Mouse (Mus musculus): ENCODE measurements around the gene Plcxd1. TPM values are rescaled to one million over a fixed set of nuclear protein-coding genes. Genes with fewer than 3 reads are reported as not detected.
"Not testable (repeated sequence)": the region's sequence is repeated elsewhere in the genome, so short reads cannot be mapped to it uniquely, and the experiment has no call there.

Gene Plcxd1
- polyA plus RNA-seq, 2 experiments: 0.89 to 1.0 TPM

- ATAC-seq (ENCODE audit: low FRiP score, low read depth): peak; percentile 88
- WGBS: under 1% methylated on average over 69 of the region's 71 CpGs
- Histone ChIP-seq H3K27ac (replicated peaks; ENCODE audit: low read depth, low read length) (peak within 1 kb of the TSS; percentile 98), H3K36me3 (ENCODE audit: control insufficient read depth, insufficient read depth, low read length) (peaks cover 43% of the 10 kb centered on the region), H3K4me2 (replicated peaks; ENCODE audit: low read depth, low read length, severe bottlenecking) (peak within 1 kb of the TSS; percentile 82), H3K27me3 (ENCODE audit: control insufficient read depth, insufficient read depth, low read length) (no peaks in the 10 kb centered on the region), H3K4me3 (replicated peaks; ENCODE audit: low read length) (peak within 1 kb of the TSS; percentile 84), H3K9me3 (ENCODE audit: control insufficient read depth, low read length) (no peaks in the 10 kb centered on the region), H3K4me1 (ENCODE audit: control insufficient read depth, insufficient read depth, low read length) (peaks cover 14% of the 10 kb centered on the region), H3K9ac (ENCODE audit: low read depth, low read length, severe bottlenecking) (peak within 1 kb of the TSS; percentile 84)
- peak; percentile 96 for DNase-seq (ENCODE audit: low spot score)
- TF ChIP-seq POLR2A (IDR thresholded peaks at IDR 0.05; ENCODE audit: borderline replicate concordance, extremely low read depth, insufficient read depth, insufficient read length): 0 out of 2 replicates have a peak, but pooled peaks have one; percentile 59
These were observed 8.0 kb downstream of the Plcxd1 start, which contains the start of gene Gtpbp6 for GRCm38 (mm10) chr5:110107581-110108304. Gene Gtpbp6, minus strand, starts transcription at chr5:110108197.

GRCm38 (mm10) chr5:110108305-110108628 is 8.5 kb downstream of the Plcxd1 start:
- DNase-seq (ENCODE audit: low spot score) (no peak), ATAC-seq (ENCODE audit: low FRiP score, low read depth) (no peak)
- Histone ChIP-seq H3K4me3 (replicated peaks; ENCODE audit: low read length) (peak overlapping the region; percentile 84), H3K27me3 (ENCODE audit: control insufficient read depth, insufficient read depth, low read length) (no peaks in the 10 kb centered on the region), H3K4me2 (replicated peaks; ENCODE audit: low read depth, low read length, severe bottlenecking) (peak overlapping the region; percentile 82), H3K4me1 (ENCODE audit: control insufficient read depth, insufficient read depth, low read length) (peaks cover 14% of the 10 kb centered on the region), H3K9ac (ENCODE audit: low read depth, low read length, severe bottlenecking) (peak overlapping the region; percentile 84), H3K36me3 (ENCODE audit: control insufficient read depth, insufficient read depth, low read length) (peaks cover 43% of the 10 kb centered on the region), H3K9me3 (ENCODE audit: control insufficient read depth, low read length) (no peaks in the 10 kb centered on the region), H3K27ac (replicated peaks; ENCODE audit: low read depth, low read length) (peak overlapping the region; percentile 98)
- no peak for TF ChIP-seq POLR2A (IDR thresholded peaks at IDR 0.05; ENCODE audit: borderline replicate concordance, extremely low read depth, insufficient read depth, insufficient read length)
- 1% methylated on average over 7 of the region's 7 CpGs for WGBS

DNA sequence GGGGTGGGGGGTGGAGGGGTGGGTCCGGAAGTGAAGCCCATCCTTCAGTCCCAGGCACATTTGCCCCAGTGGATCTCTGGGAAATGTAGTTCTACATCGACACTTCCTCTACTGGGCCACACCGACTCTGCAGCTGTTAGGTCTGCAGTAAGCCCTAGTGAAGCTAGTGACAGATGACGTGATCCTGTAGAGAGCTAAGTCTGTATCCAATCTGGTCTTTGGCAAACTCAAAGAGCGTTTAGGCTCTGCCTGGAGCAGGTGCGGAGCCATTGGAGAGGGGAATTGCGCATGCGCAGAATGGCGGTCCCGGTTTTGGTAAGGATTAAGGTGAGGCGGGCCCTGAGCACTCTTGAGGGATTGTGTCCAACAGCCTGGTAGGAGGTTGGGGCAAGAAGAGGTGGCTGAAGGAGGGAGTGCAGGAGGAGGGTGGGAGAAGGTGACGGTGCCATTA is 10.2 kb downstream of the Plcxd1 start, which contains the start of gene Zfp605:
TSS of gene Zfp605 (plus strand) at position 102 of the 451 bp plus-strand sequence.
- DNase-seq (ENCODE audit: low spot score) (peak; percentile 91), ATAC-seq (ENCODE audit: low FRiP score, low read depth) (peak; percentile 62)
- WGBS: 2% methylated on average over 12 of the region's 12 CpGs
- peak within 1 kb of the TSS; percentile 63 for H3K4me2 ChIP-seq (replicated peaks; ENCODE audit: low read depth, low read length, severe bottlenecking)
- H3K27ac ChIP-seq (replicated peaks; ENCODE audit: low read depth, low read length): peak within 1 kb of the TSS; percentile 41
- H3K27me3 ChIP-seq (ENCODE audit: control insufficient read depth, insufficient read depth, low read length): no peaks in the 10 kb centered on the region
- H3K4me3 ChIP-seq (replicated peaks; ENCODE audit: low read length): peak within 1 kb of the TSS; percentile 58
- peaks cover 29% of the 10 kb centered on the region for H3K36me3 ChIP-seq (ENCODE audit: control insufficient read depth, insufficient read depth, low read length)
- H3K9ac ChIP-seq (ENCODE audit: low read depth, low read length, severe bottlenecking): peak within 1 kb of the TSS; percentile 63
- peaks cover 14% of the 10 kb centered on the region for H3K4me1 ChIP-seq (ENCODE audit: control insufficient read depth, insufficient read depth, low read length)
- TF ChIP-seq POLR2A (IDR thresholded peaks at IDR 0.05; ENCODE audit: borderline replicate concordance, extremely low read depth, insufficient read depth, insufficient read length): peak; percentile 35; the same call in 1 of the 2 replicates
- no peaks in the 10 kb centered on the region for H3K9me3 ChIP-seq (ENCODE audit: control insufficient read depth, low read length)

DNA sequence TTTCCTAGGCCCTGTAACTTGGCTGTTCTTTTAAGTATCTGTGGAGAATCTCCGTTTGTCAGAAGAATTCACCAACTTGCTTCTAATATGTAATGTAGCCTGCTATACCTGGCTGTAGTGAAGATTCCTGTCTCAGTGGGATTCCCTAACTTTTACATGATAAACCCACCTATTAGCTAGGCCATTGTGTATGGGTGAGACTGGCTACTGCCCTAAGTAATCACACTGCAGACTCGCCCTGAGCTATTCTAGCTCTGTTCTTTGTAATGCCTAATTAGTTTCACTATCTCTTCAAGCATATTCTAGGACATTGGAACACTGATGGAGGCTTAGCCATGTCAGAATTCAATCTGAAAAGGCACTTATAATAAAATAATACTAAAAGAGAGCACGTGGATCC is 22.6 kb downstream of the Plcxd1 start:
- H3K4me1 ChIP-seq (ENCODE audit: control insufficient read depth, insufficient read depth, low read length); H3K9ac ChIP-seq (ENCODE audit: low read depth, low read length, severe bottlenecking); H3K4me2 ChIP-seq (replicated peaks; ENCODE audit: low read depth, low read length, severe bottlenecking); ATAC-seq (ENCODE audit: low FRiP score, low read depth); DNase-seq (ENCODE audit: low spot score); H3K27ac ChIP-seq (replicated peaks; ENCODE audit: low read depth, low read length); H3K4me3 ChIP-seq (replicated peaks; ENCODE audit: low read length); H3K9me3 ChIP-seq (ENCODE audit: control insufficient read depth, low read length); H3K27me3 ChIP-seq (ENCODE audit: control insufficient read depth, insufficient read depth, low read length): not testable (repeated sequence)
- H3K36me3 ChIP-seq (ENCODE audit: control insufficient read depth, insufficient read depth, low read length): peaks cover 18% of the 10 kb centered on the region
- WGBS: 79% methylated on average over 3 of the region's 3 CpGs

DNA sequence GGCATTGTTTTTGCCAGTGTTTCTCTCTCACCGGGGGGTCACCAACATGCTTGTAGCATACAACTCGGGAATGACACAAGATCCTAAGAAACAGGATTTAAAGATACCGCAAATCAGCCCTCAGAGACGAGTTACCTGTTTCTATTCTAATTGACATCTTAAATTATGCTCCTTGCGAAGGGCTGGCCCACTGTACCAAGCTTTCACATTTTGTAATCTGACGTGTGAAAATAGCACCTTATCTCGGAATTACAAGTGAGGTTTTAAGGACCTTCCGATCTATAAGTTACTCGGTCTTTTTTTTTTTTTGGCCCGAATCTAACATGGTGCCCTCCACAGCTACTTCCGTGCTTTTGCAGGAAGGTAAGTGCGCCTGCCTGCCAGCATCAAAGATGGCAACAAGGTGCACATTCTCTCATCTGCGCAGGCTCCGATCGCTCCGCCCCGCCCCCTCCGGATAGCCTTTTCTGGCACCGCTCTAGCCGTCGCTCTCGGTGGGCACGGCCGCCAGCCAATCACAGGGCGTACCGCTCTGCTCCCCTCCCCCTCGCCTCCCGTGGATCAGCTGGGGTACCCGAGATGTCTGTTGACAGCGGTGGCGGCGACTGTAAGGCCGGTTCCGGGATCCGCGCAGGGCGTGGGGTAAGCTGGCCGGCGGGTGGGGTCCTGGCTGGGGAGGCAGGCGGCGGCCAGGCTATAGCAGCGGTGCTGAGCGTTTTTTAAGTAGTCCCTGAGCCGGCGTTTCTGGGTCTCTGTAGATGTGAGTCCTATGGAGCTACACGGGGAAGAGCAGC is 35.7 kb downstream of the Plcxd1 start, which contains the start of gene Chfr:
TSS of gene Chfr (plus strand) at position 550 of the 794 bp plus-strand sequence.
- Histone ChIP-seq H3K27ac (replicated peaks; ENCODE audit: low read depth, low read length) (peak within 1 kb of the TSS; percentile 16), H3K4me1 (ENCODE audit: control insufficient read depth, insufficient read depth, low read length) (0 out of 2 replicates have a peak, but pooled peaks cover 2% of the 10 kb centered on the region), H3K36me3 (ENCODE audit: control insufficient read depth, insufficient read depth, low read length) (peaks cover 20% of the 10 kb centered on the region), H3K4me2 (replicated peaks; ENCODE audit: low read depth, low read length, severe bottlenecking) (peak within 1 kb of the TSS; percentile 81), H3K9ac (ENCODE audit: low read depth, low read length, severe bottlenecking) (peak within 1 kb of the TSS; percentile 67), H3K27me3 (ENCODE audit: control insufficient read depth, insufficient read depth, low read length) (no peaks in the 10 kb centered on the region), H3K9me3 (ENCODE audit: control insufficient read depth, low read length) (peaks cover 15% of the 10 kb centered on the region), H3K4me3 (replicated peaks; ENCODE audit: low read length) (peak within 1 kb of the TSS; percentile 80)
- ATAC-seq (ENCODE audit: low FRiP score, low read depth) (peak; percentile 99), DNase-seq (ENCODE audit: low spot score) (peak; percentile 97)
- no peak for TF ChIP-seq POLR2A (IDR thresholded peaks at IDR 0.05; ENCODE audit: borderline replicate concordance, extremely low read depth, insufficient read depth, insufficient read length)
- WGBS: 3% methylated on average over 46 of the region's 46 CpGs

Measured in limb, embryonic 14.5 days (tissue).